17 mouse cellular contexts compared by ENCODE assay signal in the genomic region with DNA sequence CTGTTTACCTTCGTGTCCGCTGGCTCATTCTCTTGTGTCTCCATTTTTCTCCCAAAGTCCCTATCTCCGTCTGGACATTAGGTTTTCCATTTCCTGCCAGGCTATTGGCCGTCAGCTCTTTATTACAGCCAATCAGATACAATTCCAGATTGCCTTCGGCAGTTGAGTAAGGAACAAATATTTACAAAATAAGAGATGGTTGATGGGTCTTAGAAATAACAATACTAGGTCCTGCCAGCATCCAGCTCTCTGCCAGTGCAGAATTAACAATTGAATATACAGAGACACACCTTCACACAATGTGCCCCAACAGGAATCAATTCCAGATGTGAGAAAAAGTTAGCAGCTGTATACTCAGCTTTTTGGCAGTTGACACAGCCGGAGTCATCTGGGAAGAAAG. TPM values are rescaled to one million over a fixed set of nuclear protein-coding genes. Genes with fewer than 3 reads are reported as not detected.
"Had no signal": no experiment of that assay in that cellular context is flagged by ENCODE, and none has a peak within 500 bp of the region (broad histone marks: within the 10 kb centered on the region; RNA-seq: fewer than 3 reads in every experiment).

No protein-coding gene starts in this region.

- H3K36me3 ChIP-seq: limb, embryonic 12.5 days; lung, embryonic 15.5 days; midbrain, embryonic 12.5 days had no signal

- H3K9me3 ChIP-seq: limb, embryonic 12.5 days; lung, embryonic 15.5 days; megakaryocyte, embryonic 14.5 days; midbrain, embryonic 12.5 days had no signal

- H3K4me1 ChIP-seq: limb, embryonic 12.5 days; lung, embryonic 15.5 days; midbrain, embryonic 12.5 days had no signal

- H3K4me2 ChIP-seq: limb, embryonic 12.5 days; lung, embryonic 15.5 days; midbrain, embryonic 12.5 days had no signal

- H3K27ac ChIP-seq: kidney, postnatal 0 days; limb, embryonic 12.5 days; lung, embryonic 15.5 days; macrophage; midbrain, embryonic 12.5 days had no signal

- ATAC-seq: liver, postnatal 0 days had no signal

- H3K9ac ChIP-seq: limb, embryonic 12.5 days; liver, postnatal 0 days; lung, embryonic 15.5 days; midbrain, embryonic 12.5 days had no signal

- H3K27me3 ChIP-seq: limb, embryonic 12.5 days; lung, embryonic 15.5 days; midbrain, embryonic 12.5 days had no signal

- H3K4me3 ChIP-seq: limb, embryonic 12.5 days; lung, embryonic 15.5 days; megakaryocyte, embryonic 14.5 days; midbrain, embryonic 12.5 days had no signal

- DNase-seq: kidney, adult 9 months; kidney, postnatal 36 days; layer of hippocampus, adult 9-11 months; layer of hippocampus, postnatal 36 days; liver, postnatal 0 days; lung, postnatal 14 days; right cerebral cortex, postnatal 25 days; thymus, postnatal 14 days had no signal

RNA-seq across cellular contexts. Expression of a gene that starts 9.9 kb away (rescaled TPM):
- total RNA-seq: layer of hippocampus, adult 18-20 months; layer of hippocampus, postnatal 36 days had no signal
- polyA plus RNA-seq: limb, embryonic 12.5 days; midbrain, embryonic 12.5 days had no signal

RNA-seq across cellular contexts. Expression of a gene that starts 11.2 kb away (rescaled TPM):
- polyA plus RNA-seq: liver, postnatal 0 days; midbrain, embryonic 12.5 days; midbrain, postnatal 0 days; neural tube, embryonic 14.5 days had no signal
